Mouse (Mus musculus) C2C12 (cell line): ENCODE results near the gene Car12.

Experiments
- CTCF ChIP-seq: IDR thresholded peaks from one replicate; pipeline ENCODE4 v1.5.1; 2011; ENCODE audit not compliant: control insufficient read depth, insufficient read depth, insufficient read length
- FOSL1 ChIP-seq: IDR thresholded peaks from one replicate; pipeline ENCODE4 v1.8.0; 2011; ENCODE audit warnings: mild to moderate bottlenecking, low read length; ENCODE audit not compliant: poor library complexity, insufficient read depth, severe bottlenecking
- MAX ChIP-seq: IDR thresholded peaks from one replicate; pipeline ENCODE4 v1.6.1; 2011; ENCODE audit warnings: mild to moderate bottlenecking, control low read depth
- MYOD1 ChIP-seq: IDR thresholded peaks from one replicate; pipeline ENCODE4 v1.6.1; 2011; ENCODE audit warnings: low read depth; ENCODE audit not compliant: control insufficient read depth, insufficient read length
- MYOG ChIP-seq: IDR thresholded peaks from one replicate; pipeline ENCODE4 v1.6.1; 2011; ENCODE audit not compliant: control insufficient read depth, insufficient read length; ENCODE audit errors: extremely low read depth
- USF1 ChIP-seq: IDR thresholded peaks from one replicate; pipeline ENCODE4 v1.6.1; 2011; ENCODE audit warnings: low read depth, mild to moderate bottlenecking, control low read depth, moderate library complexity

GRCm38 (mm10) chr9:66736551-66736950, 23.1 kb downstream of the Car12 start:
- no peak for TF ChIP-seq CTCF
- no peak for TF ChIP-seq MYOG
- TF ChIP-seq USF1: no peak
- TF ChIP-seq MAX: no peak
- no peak for TF ChIP-seq MYOD1
- no peak for TF ChIP-seq FOSL1
